Mouse (Mus musculus) Patski (cell line): ENCODE data around the gene Gm42906. TPM values are rescaled to one million over a fixed set of nuclear protein-coding genes. Genes with fewer than 3 reads are reported as not detected.
A peak's percentile ranks its signal among the peaks of the same experiment; 100 is the strongest.

Source experiments
- ATAC-seq: fragments of 100-300 bp; one replicate; pipeline ENCODE4 v1.8.0; 2021
- CTCF ChIA-PET: fragments of 350-600 bp; sonication (Branson Sonifier 250); formaldehyde crosslinking; loops from one replicate; lab custom pipeline; 2022; ENCODE audit warnings: inconsistent platforms; lab: Charles Lee
- POLR2A ChIA-PET: fragments of 350-600 bp; sonication (Branson Sonifier 250); formaldehyde crosslinking; loops from one replicate; lab custom pipeline; 2022; ENCODE audit warnings: antibody characterized with exemption, inconsistent platforms; lab: Charles Lee
- DNase-seq: peaks from one replicate; pipeline ENCODE4 v3.0.0-alpha.2; 2011; ENCODE audit warnings: low read depth, low spot score
- H3K27me3 ChIP-seq: fragments of 371-371 bp; one replicate; pipeline ENCODE4 v1.5.1; 2021
- CTCF ChIP-seq: fragments of 100-300 bp; IDR thresholded peaks from one replicate; pipeline ENCODE4 v1.5.1; 2021
- in situ Hi-C: fragments of 300-500 bp; cut with MboI; formaldehyde crosslinking; loops from 3 replicates; pipeline ENCODE4 v1.11.1; 2018; ENCODE audit warnings: low pct_unique_long_range_greater_than_20kb, mixed read lengths
- polyA plus RNA-seq: library from polyadenylated mRNA; unstranded; gene quantifications from one replicate; pipeline ENCODE4 v1.2.3, GENCODE M21; 2021

Gm42906 gene
- polyA plus RNA-seq, 1 experiment from 2014 or later, result not detected

DNA sequence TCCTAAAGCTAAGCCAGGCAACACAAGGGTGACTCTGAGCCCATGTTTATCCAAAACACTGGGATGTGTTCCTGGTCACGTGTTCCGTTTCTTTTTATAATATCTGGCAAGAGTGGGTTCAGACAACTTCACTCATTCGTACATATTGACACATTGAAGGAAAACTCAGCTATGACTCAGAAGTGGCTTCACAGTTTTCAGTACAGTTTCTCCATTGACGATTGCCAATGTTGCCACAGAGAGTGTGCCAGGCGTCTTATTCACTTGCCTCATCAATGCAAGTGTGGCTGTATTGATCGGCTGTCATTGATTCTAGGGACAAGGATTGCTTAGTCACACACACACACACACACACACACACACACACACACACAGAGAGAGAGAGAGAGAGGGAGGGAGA lies 381.8 kb downstream of the Gm42906 start:
- TF ChIP-seq CTCF, result no peak
- no peak for DNase-seq
- H3K27me3 ChIP-seq, result no peaks in the 10 kb centered on the region
- ChIA-PET POLR2A (no interaction called here), CTCF (interaction anchor here (1.4 kb wide), 1 partner anchor 9 kb away, joined by 3 read pairs; no protein-coding TSS in a partner anchor)
- in situ Hi-C loops, result no loop called here
- no peak for ATAC-seq

DNA sequence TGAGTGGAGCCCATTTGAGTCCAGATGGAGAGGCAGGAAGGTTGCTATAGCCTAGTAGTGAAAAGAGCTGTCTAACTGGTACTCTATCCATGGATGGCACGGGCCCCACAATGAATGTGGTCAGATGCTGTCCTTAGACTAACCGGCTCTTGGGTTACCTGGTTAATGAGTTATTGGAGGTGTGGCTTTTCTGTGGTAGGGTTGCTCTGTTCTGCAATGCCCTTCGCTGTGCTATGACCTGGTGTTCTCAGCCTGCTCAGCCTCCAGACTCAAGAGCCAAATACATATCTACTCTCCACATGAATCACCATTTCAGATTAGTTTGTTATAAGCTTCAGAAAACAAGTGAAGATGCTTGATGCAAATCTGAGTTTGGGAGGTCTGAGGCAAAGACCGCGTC lies 385.1 kb downstream of the Gm42906 start:
- in situ Hi-C loops, result no loop called here
- POLR2A ChIA-PET, result interaction anchor here (0.6 kb wide), 1 partner anchor 380 kb away, joined by 3 read pairs; no protein-coding TSS in a partner anchor
- ATAC-seq (peak; percentile 79), DNase-seq (peak; percentile 53)
- TF ChIP-seq CTCF, result no peak
- CTCF ChIA-PET, result interaction anchor here (1.0 to 2.0 kb wide), 6 partner anchors 11 to 644 kb away, joined by 3 to 12 read pairs (median 4); no protein-coding TSS in a partner anchor
- no peaks in the 10 kb centered on the region for H3K27me3 ChIP-seq

DNA sequence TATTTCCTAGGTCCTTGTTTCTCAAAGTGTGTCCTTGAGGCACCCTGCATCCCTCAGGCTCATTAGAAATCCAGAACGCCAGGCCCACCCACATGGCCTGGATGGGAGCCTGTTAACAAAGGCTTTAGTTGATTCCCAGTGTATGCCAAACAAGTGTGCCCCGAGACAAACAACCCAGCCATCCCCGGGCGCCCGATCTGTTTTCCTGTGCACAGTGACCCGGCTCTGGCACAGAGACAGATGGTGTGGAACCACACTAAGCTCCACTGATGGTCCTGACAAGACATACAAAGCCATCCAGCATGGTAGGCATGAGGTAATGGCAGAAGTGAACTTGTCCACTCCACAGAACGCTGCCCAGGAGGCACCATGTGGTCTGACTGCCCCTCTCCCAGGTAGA lies 390.1 kb downstream of the Gm42906 start:
- ChIA-PET CTCF (no interaction called here), POLR2A (no interaction called here)
- in situ Hi-C loops, result no loop called here
- TF ChIP-seq CTCF, result no peak
- DNase-seq (no peak), ATAC-seq (no peak)
- no peaks in the 10 kb centered on the region for H3K27me3 ChIP-seq

DNA sequence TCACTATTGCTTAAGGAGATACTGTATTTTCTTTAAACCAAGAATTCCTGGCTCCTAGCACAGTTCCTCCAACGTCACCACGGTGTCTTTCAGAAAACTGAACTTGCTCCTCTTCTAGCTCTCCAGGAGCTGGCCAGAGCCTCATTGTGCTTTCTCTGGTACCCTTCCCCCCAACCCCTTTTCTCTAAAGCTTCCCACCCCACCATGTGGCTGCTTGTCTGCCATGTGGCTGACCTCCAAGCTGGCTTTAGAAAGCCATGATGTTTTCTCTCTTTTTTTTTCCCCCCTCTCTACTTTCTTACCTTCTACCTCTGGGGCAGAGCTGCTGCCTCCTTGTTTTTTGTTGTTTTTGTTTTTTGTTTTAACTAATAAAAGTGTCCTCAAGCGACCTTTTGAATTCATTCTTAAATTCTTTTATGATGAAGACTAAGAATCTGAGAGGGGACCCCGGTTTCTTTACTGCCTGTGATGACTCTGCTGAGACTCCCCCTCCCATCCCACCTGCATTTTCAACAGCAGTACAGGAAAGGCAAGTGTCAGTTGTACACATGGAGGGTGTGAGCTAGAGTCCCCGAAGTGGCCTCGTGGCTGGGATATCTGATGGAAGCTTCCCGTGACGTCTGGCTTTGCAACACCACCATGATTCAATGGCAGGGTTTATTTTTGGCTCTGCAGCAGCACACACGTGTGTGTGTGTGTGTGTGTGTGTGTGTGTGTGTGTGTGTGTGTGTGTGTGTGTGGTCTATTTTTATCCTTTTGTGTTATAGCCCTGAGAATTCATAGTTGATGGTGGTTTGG lies 393.0 kb downstream of the Gm42906 start:
- no peaks in the 10 kb centered on the region for H3K27me3 ChIP-seq
- TF ChIP-seq CTCF, result no peak
- CTCF ChIA-PET, result interaction anchor here (1.1 kb wide), 1 partner anchor 652 kb away, joined by 3 read pairs; no protein-coding TSS in a partner anchor
- in situ Hi-C loops, result no loop called here
- ATAC-seq (no peak), DNase-seq (no peak)
- POLR2A ChIA-PET, result interaction anchor here (0.7 kb wide), 2 partner anchors 50 to 167 kb away, joined by 3 to 4 read pairs; no protein-coding TSS in a partner anchor

DNA sequence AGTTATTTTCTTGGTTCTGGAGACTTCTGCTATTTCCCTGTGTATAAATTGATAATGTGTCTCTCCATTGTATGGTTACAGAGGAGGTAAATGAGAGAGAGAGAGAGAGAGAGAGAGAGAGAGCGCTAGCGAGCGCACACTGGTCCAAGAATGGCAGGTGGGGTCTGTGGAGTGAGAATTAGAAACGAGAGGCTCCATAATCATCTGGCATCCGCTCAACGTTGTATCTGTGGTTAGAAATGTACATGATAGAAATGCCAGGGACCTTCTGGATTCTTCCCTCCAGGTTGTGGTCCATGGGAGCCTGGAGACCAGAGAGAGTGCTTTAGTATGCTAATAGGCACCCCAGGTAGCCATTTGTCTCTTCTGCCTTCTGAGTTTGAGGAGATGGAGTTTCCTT lies 399.1 kb downstream of the Gm42906 start:
- ChIA-PET CTCF (no interaction called here), POLR2A (interaction anchor here (0.7 kb wide), 1 partner anchor 675 kb away, joined by 3 read pairs; no protein-coding TSS in a partner anchor)
- H3K27me3 ChIP-seq, result no peaks in the 10 kb centered on the region
- DNase-seq (no peak), ATAC-seq (no peak)
- in situ Hi-C loops, result no loop called here
- TF ChIP-seq CTCF, result no peak

DNA sequence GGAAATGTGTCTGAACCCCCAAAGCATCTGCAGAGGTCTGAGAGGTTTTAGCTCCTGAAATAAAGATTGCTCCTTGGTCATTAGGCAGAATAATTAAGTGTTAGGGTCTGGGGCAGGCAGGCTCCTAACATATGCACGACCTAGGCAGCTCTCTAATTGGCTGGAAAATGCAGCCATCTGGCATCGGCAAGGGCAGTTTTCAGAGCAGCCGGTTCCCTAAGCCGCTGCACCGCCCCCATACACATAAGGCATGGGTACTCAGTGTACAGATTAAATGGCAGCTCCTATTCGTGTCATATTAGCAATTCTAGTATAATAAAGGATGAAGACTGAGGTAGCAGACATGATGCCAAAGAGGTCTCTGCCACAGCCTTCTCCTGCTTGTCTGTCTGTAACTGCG lies 400.8 kb downstream of the Gm42906 start:
- TF ChIP-seq CTCF, result no peak
- ChIA-PET POLR2A (interaction anchor here (0.7 kb wide), 1 partner anchor 79 kb away, joined by 4 read pairs; no protein-coding TSS in a partner anchor), CTCF (interaction anchor here (0.9 to 1.1 kb wide), 2 partner anchors 9 to 14 kb away, joined by 3 read pairs; no protein-coding TSS in a partner anchor)
- in situ Hi-C loops, result no loop called here
- ATAC-seq, result no peak
- DNase-seq, result no peak
- no peaks in the 10 kb centered on the region for H3K27me3 ChIP-seq

DNA sequence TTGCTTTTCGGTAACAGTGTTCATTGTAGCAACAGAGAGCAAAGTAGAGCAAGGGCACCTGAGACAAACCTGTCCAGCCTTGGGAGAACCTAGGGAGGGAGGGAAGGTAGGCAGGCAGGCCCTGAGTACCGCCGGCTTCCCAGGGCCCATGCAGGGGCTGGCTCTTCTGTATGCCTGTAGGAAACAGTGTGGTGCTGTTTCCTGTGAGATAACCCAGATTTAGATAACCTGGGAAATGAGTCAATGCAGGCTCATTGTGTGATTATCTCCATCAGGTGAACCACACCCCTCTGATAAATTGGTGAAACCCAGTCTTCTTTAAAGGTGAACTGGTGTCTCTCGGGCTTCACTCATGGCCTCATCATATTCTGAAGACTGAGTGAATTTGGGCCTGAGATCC lies 401.9 kb downstream of the Gm42906 start:
- ChIA-PET POLR2A (no interaction called here), CTCF (interaction anchor here (1.4 kb wide), 1 partner anchor 28 kb away, joined by 3 read pairs; no protein-coding TSS in a partner anchor)
- no peak for ATAC-seq
- in situ Hi-C loops, result no loop called here
- no peak for TF ChIP-seq CTCF
- no peak for DNase-seq
- no peaks in the 10 kb centered on the region for H3K27me3 ChIP-seq

DNA sequence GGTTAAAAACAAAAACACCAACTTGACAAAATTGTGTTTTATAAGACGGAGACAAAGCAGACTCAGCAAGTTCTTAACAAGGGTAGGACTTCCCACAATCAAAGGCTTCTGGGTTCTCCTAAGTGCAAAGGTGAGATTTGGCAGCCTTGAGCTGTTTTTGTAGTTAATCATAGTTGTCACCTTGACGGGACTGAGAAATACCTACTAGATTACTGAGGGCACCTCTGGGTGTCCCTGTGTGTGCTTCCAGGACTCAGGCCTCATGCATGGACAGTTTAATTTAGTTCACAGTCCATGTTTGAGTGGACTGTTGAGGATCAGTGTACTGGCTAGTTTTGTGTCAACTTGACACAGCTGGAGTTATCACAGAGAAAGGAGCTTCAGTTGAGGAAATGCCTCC lies 403.5 kb downstream of the Gm42906 start:
- no peaks in the 10 kb centered on the region for H3K27me3 ChIP-seq
- in situ Hi-C loops, result no loop called here
- no peak for DNase-seq
- ChIA-PET POLR2A (no interaction called here), CTCF (interaction anchor here (1.4 to 1.6 kb wide), 2 partner anchors 13 to 29 kb away, joined by 3 read pairs; no protein-coding TSS in a partner anchor)
- no peak for ATAC-seq
- no peak for TF ChIP-seq CTCF

DNA sequence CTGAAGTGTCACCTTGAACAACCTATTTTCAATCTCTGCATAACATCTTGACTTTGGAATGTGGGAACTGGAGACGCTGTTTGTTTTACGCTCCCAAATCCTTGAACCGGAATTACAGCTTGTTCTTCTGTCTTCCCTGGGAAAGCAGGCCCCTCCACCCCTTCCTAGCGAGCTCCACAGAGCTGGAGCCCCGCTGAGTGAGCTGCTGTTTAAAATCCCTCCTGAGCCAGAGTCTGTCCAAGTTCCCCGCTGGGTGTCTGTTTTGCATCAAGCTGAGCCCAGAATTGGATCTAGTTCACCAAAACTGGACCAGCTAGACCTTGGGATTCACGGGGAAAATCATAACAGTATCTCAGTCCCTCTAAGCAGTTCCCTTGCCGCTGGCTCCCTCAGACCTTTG lies 404.5 kb downstream of the Gm42906 start:
- H3K27me3 ChIP-seq, result no peaks in the 10 kb centered on the region
- ATAC-seq, result no peak
- in situ Hi-C loops, result no loop called here

DNA sequence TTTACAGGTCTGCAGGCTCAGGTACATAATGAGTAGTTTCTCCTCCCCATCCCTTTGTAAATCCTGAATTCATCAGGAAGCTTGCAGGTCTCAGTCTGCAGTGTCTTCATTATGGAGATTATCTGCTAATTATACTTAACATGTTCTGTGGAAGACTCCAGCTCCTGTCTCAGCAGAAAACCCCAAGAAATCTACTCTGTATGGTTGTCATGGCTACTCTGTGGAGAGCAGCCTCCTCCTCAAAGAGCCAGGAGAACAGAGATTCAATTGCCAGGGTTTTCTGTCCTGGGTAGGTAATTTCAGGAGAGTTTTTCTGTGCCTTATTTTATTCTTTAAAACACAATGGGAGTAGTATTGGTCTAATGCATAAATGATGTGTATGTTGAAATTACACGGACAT lies 405.0 kb downstream of the Gm42906 start:
- POLR2A ChIA-PET, result no interaction called here
- CTCF ChIA-PET, result interaction anchor here (1.1 to 1.9 kb wide), 2 partner anchors 9 to 29 kb away, joined by 4 read pairs; no protein-coding TSS in a partner anchor
- DNase-seq (no peak), ATAC-seq (no peak)
- in situ Hi-C loops, result no loop called here
- no peak for TF ChIP-seq CTCF
- H3K27me3 ChIP-seq, result no peaks in the 10 kb centered on the region

More for the DNA sequence above, 404.5 kb downstream of the Gm42906 start:
- no peak for DNase-seq
- ChIA-PET CTCF (interaction anchor here (1.6 to 1.9 kb wide), 2 partner anchors 12 to 28 kb away, joined by 3 to 4 read pairs; no protein-coding TSS in a partner anchor), POLR2A (interaction anchor here (0.6 kb wide), 1 partner anchor 12 kb away, joined by 4 read pairs; no protein-coding TSS in a partner anchor)
- no peak for TF ChIP-seq CTCF

DNA sequence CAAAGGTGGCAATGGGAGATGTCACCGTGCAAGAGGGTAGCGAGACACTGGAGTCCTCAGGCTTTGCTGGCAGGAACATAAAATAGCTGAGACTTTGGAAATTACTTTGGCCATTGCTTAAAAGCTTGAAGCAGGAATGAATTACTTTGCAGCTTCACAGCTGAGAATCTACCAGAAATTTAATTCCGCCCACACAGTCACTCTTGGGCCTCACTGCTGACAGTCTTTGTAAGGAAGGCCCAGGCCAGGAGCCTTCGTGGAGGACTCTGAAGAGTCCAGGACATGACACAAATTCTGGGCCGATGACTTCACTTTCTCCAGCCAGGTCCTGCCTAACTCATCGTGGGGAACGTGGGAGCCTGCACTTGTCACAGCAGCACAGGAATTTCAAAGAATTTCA lies 405.9 kb downstream of the Gm42906 start:
- H3K27me3 ChIP-seq, result no peaks in the 10 kb centered on the region
- POLR2A ChIA-PET, result interaction anchor here (0.5 to 0.7 kb wide), 2 partner anchors 294 to 402 kb away, joined by 3 to 4 read pairs; no protein-coding TSS in a partner anchor
- CTCF ChIA-PET, result interaction anchor here (1.1 to 1.9 kb wide), 2 partner anchors 8 to 30 kb away, joined by 4 read pairs; no protein-coding TSS in a partner anchor
- DNase-seq (no peak), ATAC-seq (no peak)
- in situ Hi-C loops, result no loop called here
- no peak for TF ChIP-seq CTCF
